Mouse (Mus musculus) forebrain, postnatal 0 days (tissue): ENCODE data around the gene Fndc5. TPM values are rescaled to one million over a fixed set of nuclear protein-coding genes. Genes with fewer than 3 reads are reported as not detected.

ENCODE experiments used
- ATAC-seq: fragments of 200-750 bp; cut with Nextera tagmentation; 2 replicates; pipeline ENCODE4 v1.8.0; 2017; ENCODE audit warnings: mild to moderate bottlenecking, moderate library complexity
- DNase-seq: peaks from one replicate; pipeline ENCODE4 v3.0.0-alpha.2; 2015
- H3K27ac ChIP-seq: fragments of 300-500 bp; sonication (generic); 2 replicates; pipeline ENCODE4 v1.5.1; 2014; ENCODE audit warnings: low read depth, mild to moderate bottlenecking, antibody characterized with exemption, low read length, moderate library complexity, mixed read lengths
- H3K27me3 ChIP-seq: fragments of 300-500 bp; sonication (generic); 2 replicates; pipeline ENCODE4 v1.6.1; 2014; ENCODE audit warnings: mild to moderate bottlenecking, low read length, mixed read lengths; ENCODE audit not compliant: insufficient read depth
- H3K36me3 ChIP-seq: fragments of 300-500 bp; sonication (generic); 2 replicates; pipeline ENCODE4 v1.6.1; 2014; ENCODE audit warnings: mild to moderate bottlenecking, moderate library complexity; ENCODE audit not compliant: insufficient read depth
- H3K4me1 ChIP-seq: fragments of 300-500 bp; sonication (generic); 2 replicates; pipeline ENCODE4 v1.6.1; 2014; ENCODE audit warnings: antibody characterized with exemption; ENCODE audit not compliant: insufficient read depth
- H3K4me2 ChIP-seq: fragments of 300-500 bp; sonication (generic); 2 replicates; pipeline ENCODE4 v1.6.1; 2014; ENCODE audit warnings: low read depth, mild to moderate bottlenecking, moderate library complexity
- H3K4me3 ChIP-seq: fragments of 300-500 bp; sonication (generic); 2 replicates; pipeline ENCODE4 v1.5.1; 2014; ENCODE audit warnings: low read depth, low read length, mixed read lengths
- H3K9ac ChIP-seq: fragments of 300-500 bp; sonication (generic); 2 replicates; pipeline ENCODE4 v1.6.1; 2014; ENCODE audit warnings: mild to moderate bottlenecking
- H3K9me3 ChIP-seq: fragments of 300-500 bp; sonication (generic); 2 replicates; pipeline ENCODE4 v1.6.1; 2016; ENCODE audit warnings: low read length
- CTCF ChIP-seq: sonication (generic); IDR thresholded peaks from 2 replicates; pipeline ENCODE4 v1.5.1; 2016; ENCODE audit warnings: antibody characterized with exemption, control low read depth, low read depth
- WGBS: fragments of 180-500 bp; shearing (Covaris S2); extraction: QIAGEN DNeasy Blood & Tissue Kit; methylation state at CpG from one replicate; pipeline ENCODE4 v1.1.7; 2014; 5-methylcytosine and 5-hydroxymethylcytosine counted together
- polyA plus RNA-seq: library from polyadenylated mRNA; unstranded; fragments of >200 nt; fragmentation: Nextera tagmentation; extraction: Ambion mirVana; gene quantifications from 2 replicates; pipeline ENCODE4 v1.2.1, GENCODE M21; 2015
- total RNA-seq: library from RNA; depleted of rRNA; stranded (reverse); fragments of >200 nt; gene quantifications from 2 replicates; pipeline ENCODE4 v1.2.3, GENCODE M21; 2014

Fndc5 gene
- total and polyA plus RNA-seq, 2 experiments from 2014 or later, result 8.3 to 10.3 TPM

DNA sequence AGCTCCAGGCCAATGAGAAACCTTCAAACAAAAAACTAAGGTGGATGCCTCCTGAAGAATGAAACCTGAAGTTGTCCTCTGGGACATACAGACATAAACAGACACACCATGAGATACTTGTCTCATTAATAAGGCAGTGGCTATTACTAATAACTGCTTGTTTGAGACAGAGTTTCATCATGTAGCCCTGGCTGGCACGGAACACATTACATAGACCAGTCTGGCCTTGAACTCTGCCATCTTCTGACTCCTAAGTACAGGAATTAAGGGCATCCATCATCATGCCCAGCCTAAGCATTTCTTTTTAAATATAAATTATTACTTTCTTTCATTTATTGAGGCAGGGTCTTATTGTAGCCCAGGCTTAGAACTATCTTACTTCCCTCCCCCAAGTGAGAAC is 24.3 kb downstream of the Fndc5 start:
- Histone ChIP-seq H3K9ac (no peak overlapping the region), H3K4me3 (no peak overlapping the region), H3K27me3 (no peaks in the 10 kb centered on the region), H3K4me2 (no peak overlapping the region), H3K9me3 (no peaks in the 10 kb centered on the region), H3K36me3 (peaks cover 11% of the 10 kb centered on the region; the same call in 1 of the 2 replicates), H3K27ac (no peak overlapping the region), H3K4me1 (no peaks in the 10 kb centered on the region; the same call in none of the 2 replicates)
- no peak for DNase-seq
- ATAC-seq, result no peak
- TF ChIP-seq CTCF, result no peak
- WGBS, result 95% methylated on average over 1 of the region's 1 CpGs

GRCm38 (mm10) chr4:129161581-129162255 is 24.9 kb downstream of the Fndc5 start:
- no peak overlapping the region for H3K4me3 ChIP-seq
- H3K36me3 ChIP-seq, result peaks cover 11% of the 10 kb centered on the region; the same call in 1 of the 2 replicates
- WGBS, result 75% methylated on average over 4 of the region's 4 CpGs
- H3K4me1 ChIP-seq, result no peaks in the 10 kb centered on the region; the same call in none of the 2 replicates
- TF ChIP-seq CTCF, result no peak
- H3K4me2 ChIP-seq, result no peak overlapping the region
- DNase-seq, result no peak
- no peaks in the 10 kb centered on the region for H3K9me3 ChIP-seq
- H3K27me3 ChIP-seq, result no peaks in the 10 kb centered on the region
- H3K9ac ChIP-seq, result no peak overlapping the region
- no peak for ATAC-seq
- no peak overlapping the region for H3K27ac ChIP-seq

DNA sequence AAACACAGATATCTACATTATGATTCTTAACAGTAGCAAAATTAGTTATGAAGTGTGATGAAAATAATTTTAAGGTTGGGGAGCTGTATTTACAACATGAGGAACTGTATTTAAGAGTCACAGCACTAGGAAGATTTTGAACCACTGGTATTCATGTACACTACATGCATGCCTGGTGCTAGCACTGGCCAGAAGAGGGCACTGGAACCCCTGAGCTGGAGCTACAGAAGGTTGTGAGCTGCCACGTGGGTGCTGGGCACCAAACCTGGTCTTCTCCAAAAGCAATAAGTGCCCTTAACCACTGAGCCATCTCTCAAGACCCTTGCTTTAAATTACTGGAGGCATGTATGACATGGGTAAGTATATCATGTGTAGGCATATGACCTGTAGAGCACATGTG is 35.7 kb downstream of the Fndc5 start:
- peak; percentile 26; the same call in 1 of the 2 replicates for TF ChIP-seq CTCF
- Histone ChIP-seq H3K9ac (no peak overlapping the region), H3K36me3 (peaks cover 37% of the 10 kb centered on the region), H3K4me3 (no peak overlapping the region), H3K27ac (no peak overlapping the region), H3K27me3 (no peaks in the 10 kb centered on the region), H3K4me1 (no peaks in the 10 kb centered on the region), H3K4me2 (no peak overlapping the region), H3K9me3 (no peaks in the 10 kb centered on the region)
- WGBS, result 78% methylated on average over 1 of the region's 1 CpGs
- no peak for ATAC-seq
- DNase-seq, result no peak

DNA sequence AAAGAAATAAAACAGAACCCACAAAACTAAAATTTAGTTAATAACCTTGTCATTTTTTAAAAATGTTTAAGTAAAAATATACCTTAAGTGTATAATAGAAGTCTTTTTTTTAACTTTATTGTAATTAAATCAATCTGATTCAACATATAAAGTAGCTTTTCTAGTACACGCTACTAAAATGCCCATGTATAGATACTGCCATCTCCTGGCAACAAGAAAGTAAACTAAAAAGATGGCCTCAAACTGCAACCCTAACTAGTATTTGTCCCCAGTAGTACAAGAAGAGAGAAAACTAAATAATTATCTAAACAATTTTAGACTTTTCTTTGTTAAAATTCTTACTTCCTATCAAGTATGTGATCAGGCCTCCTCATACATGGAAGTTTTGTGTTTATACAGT is 42.8 kb downstream of the Fndc5 start:
- Histone ChIP-seq H3K4me3 (no peak overlapping the region), H3K27me3 (no peaks in the 10 kb centered on the region), H3K4me1 (no peaks in the 10 kb centered on the region), H3K36me3 (peaks cover 22% of the 10 kb centered on the region; the same call in 1 of the 2 replicates), H3K4me2 (no peak overlapping the region), H3K9ac (no peak overlapping the region), H3K27ac (no peak overlapping the region), H3K9me3 (no peaks in the 10 kb centered on the region)
- WGBS, result 22% methylated on average over 1 of the region's 1 CpGs
- peak; percentile 31 for DNase-seq
- no peak; the same call in 1 of the 2 replicates for ATAC-seq
- TF ChIP-seq CTCF, result peak; percentile 59

DNA sequence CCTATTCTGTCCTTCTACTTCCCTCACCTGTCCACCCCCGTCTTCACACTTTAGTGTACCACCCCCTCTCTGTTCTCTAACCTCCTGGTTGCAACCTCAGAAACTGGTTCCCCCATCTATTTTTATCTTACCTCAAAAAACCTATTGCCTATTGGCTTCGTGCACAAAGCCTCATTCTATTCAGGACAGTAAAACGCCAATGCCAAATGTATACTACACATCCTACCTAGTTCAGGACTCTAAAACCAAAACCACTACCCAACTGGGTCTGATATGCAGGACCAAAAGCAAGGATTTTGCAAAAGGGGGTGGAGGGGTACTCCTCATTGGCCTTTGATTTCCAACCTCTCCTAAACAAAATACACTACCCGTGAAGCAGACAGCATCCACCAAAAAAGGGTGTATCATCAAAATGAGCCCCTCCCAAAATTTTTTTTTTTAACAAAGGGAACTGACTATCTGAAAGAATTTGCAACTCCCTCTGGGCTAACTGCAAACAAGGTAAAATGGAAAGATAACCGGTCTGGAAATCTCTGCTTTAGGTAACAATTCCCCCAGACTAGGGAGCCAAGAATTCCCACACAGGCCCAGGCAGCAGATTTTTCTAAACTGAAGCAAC is 51.4 kb downstream of the Fndc5 start:
- H3K27me3 ChIP-seq, result no peaks in the 10 kb centered on the region
- WGBS, result 35% methylated on average over 5 of the region's 5 CpGs
- DNase-seq (no peak), ATAC-seq (no peak)
- peaks cover 15% of the 10 kb centered on the region for H3K4me1 ChIP-seq
- H3K9me3 ChIP-seq, result no peaks in the 10 kb centered on the region
- H3K27ac ChIP-seq, result peak overlapping the region; percentile 86; the same call in 1 of the 2 replicates
- peak overlapping the region; percentile 72 for H3K4me2 ChIP-seq
- H3K4me3 ChIP-seq, result peak overlapping the region; percentile 91
- no peak for TF ChIP-seq CTCF
- 0 out of 2 replicates have a peak, but pooled peaks cover 4% of the 10 kb centered on the region for H3K36me3 ChIP-seq
- H3K9ac ChIP-seq, result peak overlapping the region; percentile 81

DNA sequence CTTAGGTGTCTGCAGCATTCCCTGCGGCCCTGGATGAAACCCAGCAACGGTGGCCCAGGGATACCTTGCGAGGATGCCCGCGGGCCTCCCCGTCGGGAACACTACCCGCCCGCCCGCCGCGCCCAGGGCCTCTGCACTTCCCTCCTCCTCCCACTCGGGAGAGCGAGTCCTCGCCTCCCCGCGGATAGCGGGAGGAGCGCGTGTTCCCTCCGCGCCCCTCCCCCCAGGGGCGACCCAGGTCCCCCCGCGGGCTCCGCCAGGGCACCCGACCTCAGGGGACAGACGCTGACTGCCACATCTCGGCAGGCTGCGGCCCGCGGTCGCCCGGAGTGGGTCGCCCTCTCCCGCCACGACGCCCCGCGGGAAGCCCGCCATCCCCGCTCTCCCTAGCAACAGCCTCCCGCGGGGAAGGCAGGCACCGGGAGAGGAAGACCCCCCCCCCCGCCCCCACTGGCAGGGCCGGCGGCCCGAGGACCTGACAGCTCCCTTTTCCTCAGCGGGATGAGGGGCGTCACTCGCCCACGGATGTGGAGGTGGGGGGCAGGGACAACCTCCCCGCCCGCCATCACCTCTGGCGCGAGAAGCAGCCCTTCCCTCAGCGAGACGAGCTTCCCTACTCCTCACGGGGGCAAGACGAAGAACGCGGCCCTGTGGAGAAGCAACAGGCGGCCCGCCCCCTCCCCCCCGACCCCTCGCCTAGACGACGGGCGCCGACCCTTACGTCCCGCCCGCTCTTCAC is 52.2 kb downstream of the Fndc5 start:
- ATAC-seq (peak; percentile 68), DNase-seq (peak; percentile 70)
- Histone ChIP-seq H3K4me3 (peak overlapping the region; percentile 91), H3K9me3 (no peaks in the 10 kb centered on the region), H3K9ac (peak overlapping the region; percentile 81), H3K27me3 (no peaks in the 10 kb centered on the region), H3K27ac (peak overlapping the region; percentile 86), H3K36me3 (peaks cover 7% of the 10 kb centered on the region; the same call in 1 of the 2 replicates), H3K4me2 (peak overlapping the region; percentile 72), H3K4me1 (peaks cover 15% of the 10 kb centered on the region)
- under 1% methylated on average over 55 of the region's 74 CpGs for WGBS
- no peak; the same call in 1 of the 2 replicates for TF ChIP-seq CTCF
